Mouse (Mus musculus): ENCODE measurements at regions not wholly inside any gene's neighbourhood (a gene's known extent, or its start where the extent isn't known, plus 50 kb on each side); places are given as distances from the start of the nearest gene placed in this dataset.
A peak's percentile ranks its signal among the peaks of the same experiment; 100 is the strongest.

- ATAC-seq (replicated peaks; ENCODE audit: low FRiP score) (no peak), DNase-seq (ENCODE audit: low spot score) (no peak)
- Histone ChIP-seq H3K9me3 (ENCODE audit: control insufficient read depth, low read length) (no peaks in the 10 kb centered on the region), H3K27ac (ENCODE audit: low read depth, low read length) (no peak overlapping the region), H3K4me3 (ENCODE audit: low read depth, low read length) (no peak overlapping the region), H3K9ac (ENCODE audit: low read length) (no peak overlapping the region), H3K4me2 (ENCODE audit: low read depth, low read length, severe bottlenecking) (no peak overlapping the region), H3K27me3 (ENCODE audit: control insufficient read depth, insufficient read depth, low read length) (no peaks in the 10 kb centered on the region; the same call in 1 of the 2 replicates), H3K36me3 (ENCODE audit: control insufficient read depth, insufficient read depth, low read length) (no peaks in the 10 kb centered on the region), H3K4me1 (replicated peaks; ENCODE audit: control insufficient read depth, insufficient read depth, low read length) (peaks cover 4% of the 10 kb centered on the region; the same call in 1 of the 2 replicates)
- 79% methylated on average over 3 of the region's 3 CpGs for WGBS
Observed at GRCm38 (mm10) chr2:166324954-166325353, 169.5 kb upstream of the Sulf2 start.

GRCm38 (mm10) chr2:166324439-166324838, 169.0 kb upstream of the Sulf2 start:
- no peak overlapping the region for H3K4me2 ChIP-seq (ENCODE audit: low read depth, low read length, severe bottlenecking)
- no peak overlapping the region for H3K9ac ChIP-seq (ENCODE audit: low read length)
- peaks cover 4% of the 10 kb centered on the region; the same call in 1 of the 2 replicates for H3K4me1 ChIP-seq (replicated peaks; ENCODE audit: control insufficient read depth, insufficient read depth, low read length)
- no peaks in the 10 kb centered on the region; the same call in 1 of the 2 replicates for H3K27me3 ChIP-seq (ENCODE audit: control insufficient read depth, insufficient read depth, low read length)
- DNase-seq (ENCODE audit: low spot score) = no peak
- WGBS = 58% methylated on average over 10 of the region's 10 CpGs
- H3K4me3 ChIP-seq (ENCODE audit: low read depth, low read length) = no peak overlapping the region
- no peak overlapping the region for H3K27ac ChIP-seq (ENCODE audit: low read depth, low read length)
- ATAC-seq (replicated peaks; ENCODE audit: low FRiP score) = no peak
- no peaks in the 10 kb centered on the region for H3K9me3 ChIP-seq (ENCODE audit: control insufficient read depth, low read length)
- no peaks in the 10 kb centered on the region for H3K36me3 ChIP-seq (ENCODE audit: control insufficient read depth, insufficient read depth, low read length)

- WGBS = 87% methylated on average over 6 of the region's 6 CpGs
- no peak overlapping the region for H3K27ac ChIP-seq (ENCODE audit: low read depth, low read length)
- no peak for DNase-seq (ENCODE audit: low spot score)
Observed at GRCm38 (mm10) chr2:166322668-166323043, 167.2 kb upstream of the Sulf2 start.

GRCm38 (mm10) chr2:166321992-166322667, 166.7 kb upstream of the Sulf2 start:
- Histone ChIP-seq H3K4me3 (ENCODE audit: low read depth, low read length) (no peak overlapping the region), H3K4me2 (ENCODE audit: low read depth, low read length, severe bottlenecking) (no peak overlapping the region), H3K27ac (ENCODE audit: low read depth, low read length) (no peak overlapping the region), H3K27me3 (ENCODE audit: control insufficient read depth, insufficient read depth, low read length) (no peaks in the 10 kb centered on the region; the same call in 1 of the 2 replicates), H3K36me3 (ENCODE audit: control insufficient read depth, insufficient read depth, low read length) (no peaks in the 10 kb centered on the region), H3K9me3 (ENCODE audit: control insufficient read depth, low read length) (no peaks in the 10 kb centered on the region), H3K9ac (ENCODE audit: low read length) (no peak overlapping the region), H3K4me1 (replicated peaks; ENCODE audit: control insufficient read depth, insufficient read depth, low read length) (peaks cover 4% of the 10 kb centered on the region; the same call in 1 of the 2 replicates)
- WGBS = 84% methylated on average over 6 of the region's 6 CpGs
- DNase-seq (ENCODE audit: low spot score) (no peak), ATAC-seq (replicated peaks; ENCODE audit: low FRiP score) (no peak)

More at GRCm38 (mm10) chr2:166322668-166323043, 167.2 kb upstream of the Sulf2 start:
- peaks cover 4% of the 10 kb centered on the region; the same call in 1 of the 2 replicates for H3K4me1 ChIP-seq (replicated peaks; ENCODE audit: control insufficient read depth, insufficient read depth, low read length)
- H3K27me3 ChIP-seq (ENCODE audit: control insufficient read depth, insufficient read depth, low read length) = no peaks in the 10 kb centered on the region; the same call in 1 of the 2 replicates
- H3K36me3 ChIP-seq (ENCODE audit: control insufficient read depth, insufficient read depth, low read length) = no peaks in the 10 kb centered on the region
- H3K9me3 ChIP-seq (ENCODE audit: control insufficient read depth, low read length) = no peaks in the 10 kb centered on the region
- no peak for ATAC-seq (replicated peaks; ENCODE audit: low FRiP score)
- H3K4me2 ChIP-seq (ENCODE audit: low read depth, low read length, severe bottlenecking) = no peak overlapping the region
- no peak overlapping the region for H3K9ac ChIP-seq (ENCODE audit: low read length)
- no peak overlapping the region for H3K4me3 ChIP-seq (ENCODE audit: low read depth, low read length)

GRCm38 (mm10) chr2:166316409-166316916, 161.0 kb upstream of the Sulf2 start:
- Histone ChIP-seq H3K27ac (ENCODE audit: low read depth, low read length) (no peak overlapping the region), H3K36me3 (ENCODE audit: control insufficient read depth, insufficient read depth, low read length) (no peaks in the 10 kb centered on the region), H3K27me3 (ENCODE audit: control insufficient read depth, insufficient read depth, low read length) (no peaks in the 10 kb centered on the region; the same call in 1 of the 2 replicates), H3K9ac (ENCODE audit: low read length) (no peak overlapping the region), H3K4me3 (ENCODE audit: low read depth, low read length) (no peak overlapping the region), H3K9me3 (ENCODE audit: control insufficient read depth, low read length) (no peaks in the 10 kb centered on the region), H3K4me1 (replicated peaks; ENCODE audit: control insufficient read depth, insufficient read depth, low read length) (peaks cover 10% of the 10 kb centered on the region), H3K4me2 (ENCODE audit: low read depth, low read length, severe bottlenecking) (no peak overlapping the region)
- 3% methylated on average over 10 of the region's 10 CpGs for WGBS
- DNase-seq (ENCODE audit: low spot score) (peak; percentile 71), ATAC-seq (replicated peaks; ENCODE audit: low FRiP score) (peak; percentile 67)

- no peaks in the 10 kb centered on the region for H3K27me3 ChIP-seq (ENCODE audit: control insufficient read depth, insufficient read depth, low read length)
- 91% methylated on average over 5 of the region's 5 CpGs for WGBS
Observed at GRCm38 (mm10) chr2:166310438-166310837, 155.0 kb upstream of the Sulf2 start.

GRCm38 (mm10) chr2:166309882-166310281, 154.4 kb upstream of the Sulf2 start:
- WGBS = 89% methylated on average over 2 of the region's 2 CpGs

More at GRCm38 (mm10) chr2:166310438-166310837, 155.0 kb upstream of the Sulf2 start:
- Histone ChIP-seq H3K36me3 (ENCODE audit: control insufficient read depth, insufficient read depth, low read length) (no peaks in the 10 kb centered on the region), H3K9me3 (ENCODE audit: control insufficient read depth, low read length) (no peaks in the 10 kb centered on the region), H3K9ac (ENCODE audit: low read length) (no peak overlapping the region), H3K4me3 (ENCODE audit: low read depth, low read length) (no peak overlapping the region), H3K4me1 (replicated peaks; ENCODE audit: control insufficient read depth, insufficient read depth, low read length) (0 out of 2 replicates have a peak, but pooled peaks cover 2% of the 10 kb centered on the region), H3K4me2 (ENCODE audit: low read depth, low read length, severe bottlenecking) (no peak overlapping the region), H3K27ac (ENCODE audit: low read depth, low read length) (no peak overlapping the region)
- ATAC-seq (replicated peaks; ENCODE audit: low FRiP score) (no peak), DNase-seq (ENCODE audit: low spot score) (no peak)

GRCm38 (mm10) chr2:166307551-166307950, 152.1 kb upstream of the Sulf2 start:
- DNase-seq (ENCODE audit: low spot score) (no peak), ATAC-seq (replicated peaks; ENCODE audit: low FRiP score) (no peak)
- Histone ChIP-seq H3K27me3 (ENCODE audit: control insufficient read depth, insufficient read depth, low read length) (no peaks in the 10 kb centered on the region), H3K4me1 (replicated peaks; ENCODE audit: control insufficient read depth, insufficient read depth, low read length) (peaks cover 2% of the 10 kb centered on the region; the same call in 1 of the 2 replicates), H3K27ac (ENCODE audit: low read depth, low read length) (no peak overlapping the region), H3K9ac (ENCODE audit: low read length) (no peak overlapping the region), H3K36me3 (ENCODE audit: control insufficient read depth, insufficient read depth, low read length) (no peaks in the 10 kb centered on the region), H3K9me3 (ENCODE audit: control insufficient read depth, low read length) (no peaks in the 10 kb centered on the region), H3K4me2 (ENCODE audit: low read depth, low read length, severe bottlenecking) (no peak overlapping the region), H3K4me3 (ENCODE audit: low read depth, low read length) (no peak overlapping the region)
- WGBS = 66% methylated on average over 13 of the region's 13 CpGs

More at GRCm38 (mm10) chr2:166309882-166310281, 154.4 kb upstream of the Sulf2 start:
- H3K9ac ChIP-seq (ENCODE audit: low read length) = no peak overlapping the region
- no peak overlapping the region for H3K27ac ChIP-seq (ENCODE audit: low read depth, low read length)
- no peaks in the 10 kb centered on the region for H3K27me3 ChIP-seq (ENCODE audit: control insufficient read depth, insufficient read depth, low read length)
- no peaks in the 10 kb centered on the region for H3K36me3 ChIP-seq (ENCODE audit: control insufficient read depth, insufficient read depth, low read length)
- DNase-seq (ENCODE audit: low spot score) (no peak), ATAC-seq (replicated peaks; ENCODE audit: low FRiP score) (no peak)
- no peaks in the 10 kb centered on the region for H3K9me3 ChIP-seq (ENCODE audit: control insufficient read depth, low read length)
- H3K4me3 ChIP-seq (ENCODE audit: low read depth, low read length) = no peak overlapping the region
- no peak overlapping the region for H3K4me2 ChIP-seq (ENCODE audit: low read depth, low read length, severe bottlenecking)
- H3K4me1 ChIP-seq (replicated peaks; ENCODE audit: control insufficient read depth, insufficient read depth, low read length) = peaks cover 2% of the 10 kb centered on the region; the same call in 1 of the 2 replicates
